Mouse (Mus musculus): ENCODE measurements around the gene Lce6a. TPM values are rescaled to one million over a fixed set of nuclear protein-coding genes. Genes with fewer than 3 reads are reported as not detected.

Lce6a gene
- polyA plus RNA-seq, 1 experiment from 2014 or later = not detected

Other genes starting within 250 kb of the Lce6a start
- 0.26 TPM in 1 of 2 replicates, not detected in the other for gene Sprr2h, start 236.0 kb downstream of the Lce6a start, polyA plus RNA-seq (2016; fragmentation: Nextera tagmentation; extraction: Ambion mirVana)
- gene Sprr2i, start 213.7 kb downstream of the Lce6a start, polyA plus RNA-seq (2016; fragmentation: Nextera tagmentation; extraction: Ambion mirVana) = not detected in 2 replicates
- gene Sprr2j-ps, start 203.6 kb downstream of the Lce6a start, polyA plus RNA-seq (2016; fragmentation: Nextera tagmentation; extraction: Ambion mirVana) = not detected in 2 replicates
- gene Gm9774, start 192.2 kb downstream of the Lce6a start, polyA plus RNA-seq (2016; fragmentation: Nextera tagmentation; extraction: Ambion mirVana) = 6.1 and 9.4 TPM in 2 replicates
- not detected in 2 replicates for gene Sprr2k, start 189.1 kb downstream of the Lce6a start, polyA plus RNA-seq (2016; fragmentation: Nextera tagmentation; extraction: Ambion mirVana)
- not detected in 2 replicates for gene Sprr1b, start 182.9 kb downstream of the Lce6a start, polyA plus RNA-seq (2016; fragmentation: Nextera tagmentation; extraction: Ambion mirVana)
- gene Sprr3, start 162.9 kb downstream of the Lce6a start, polyA plus RNA-seq (2016; fragmentation: Nextera tagmentation; extraction: Ambion mirVana) = not detected in 2 replicates
- gene Sprr1a, start 135.8 kb downstream of the Lce6a start, polyA plus RNA-seq (2016; fragmentation: Nextera tagmentation; extraction: Ambion mirVana) = 0.24 and 0.37 TPM in 2 replicates
- gene Sprr4, start 121.2 kb downstream of the Lce6a start, polyA plus RNA-seq (2016; fragmentation: Nextera tagmentation; extraction: Ambion mirVana) = not detected in 2 replicates
- not detected in 2 replicates for gene 2310046K23Rik, start 87.1 kb downstream of the Lce6a start, polyA plus RNA-seq (2016; fragmentation: Nextera tagmentation; extraction: Ambion mirVana)
- not detected in 2 replicates for gene Ivl, start 47.9 kb downstream of the Lce6a start, polyA plus RNA-seq (2016; fragmentation: Nextera tagmentation; extraction: Ambion mirVana)
- not detected in 2 replicates for gene Smcp, start 32.7 kb downstream of the Lce6a start, polyA plus RNA-seq (2016; fragmentation: Nextera tagmentation; extraction: Ambion mirVana)
- gene 2210017I01Rik, start 14.2 kb downstream of the Lce6a start, polyA plus RNA-seq (2016; fragmentation: Nextera tagmentation; extraction: Ambion mirVana) = not detected in 2 replicates
- not detected in 2 replicates for gene Lce1a1, start 26.6 kb upstream of the Lce6a start, polyA plus RNA-seq (2016; fragmentation: Nextera tagmentation; extraction: Ambion mirVana)
- gene Lce1b, start 35.3 kb upstream of the Lce6a start, polyA plus RNA-seq (2016; fragmentation: Nextera tagmentation; extraction: Ambion mirVana) = not detected in 2 replicates
- not detected in 2 replicates for gene Lce1a2, start 48.7 kb upstream of the Lce6a start, polyA plus RNA-seq (2016; fragmentation: Nextera tagmentation; extraction: Ambion mirVana)
- not detected in 2 replicates for gene Lce1c, start 57.6 kb upstream of the Lce6a start, polyA plus RNA-seq (2016; fragmentation: Nextera tagmentation; extraction: Ambion mirVana)
- not detected in 2 replicates for gene Lce1d, start 65.5 kb upstream of the Lce6a start, polyA plus RNA-seq (2016; fragmentation: Nextera tagmentation; extraction: Ambion mirVana)
- not detected in 2 replicates for gene Lce1e, start 87.4 kb upstream of the Lce6a start, polyA plus RNA-seq (2016; fragmentation: Nextera tagmentation; extraction: Ambion mirVana)
- not detected in 2 replicates for gene Lce1f, start 98.7 kb upstream of the Lce6a start, polyA plus RNA-seq (2016; fragmentation: Nextera tagmentation; extraction: Ambion mirVana)
- not detected in 2 replicates for gene Gm38119, start 117.4 kb upstream of the Lce6a start, polyA plus RNA-seq (2016; fragmentation: Nextera tagmentation; extraction: Ambion mirVana)
- gene Lce1g, start 130.7 kb upstream of the Lce6a start, polyA plus RNA-seq (2016; fragmentation: Nextera tagmentation; extraction: Ambion mirVana) = not detected in 2 replicates
- gene Lce1h, start 143.4 kb upstream of the Lce6a start, polyA plus RNA-seq (2016; fragmentation: Nextera tagmentation; extraction: Ambion mirVana) = not detected in 2 replicates
- gene Lce1i, start 157.2 kb upstream of the Lce6a start, polyA plus RNA-seq (2016; fragmentation: Nextera tagmentation; extraction: Ambion mirVana) = not detected in 2 replicates
- gene Lce1j, start 168.9 kb upstream of the Lce6a start, polyA plus RNA-seq (2016; fragmentation: Nextera tagmentation; extraction: Ambion mirVana) = not detected in 2 replicates
- not detected in 2 replicates for gene Lce1k, start 186.2 kb upstream of the Lce6a start, polyA plus RNA-seq (2016; fragmentation: Nextera tagmentation; extraction: Ambion mirVana)
- gene Kprp, start 205.6 kb upstream of the Lce6a start, polyA plus RNA-seq (2016; fragmentation: Nextera tagmentation; extraction: Ambion mirVana) = not detected in 2 replicates
- gene Lce1l, start 229.6 kb upstream of the Lce6a start, polyA plus RNA-seq (2016; fragmentation: Nextera tagmentation; extraction: Ambion mirVana) = not detected in 2 replicates
- not detected in 2 replicates for gene 2310050C09Rik, start 248.6 kb upstream of the Lce6a start, polyA plus RNA-seq (2016; fragmentation: Nextera tagmentation; extraction: Ambion mirVana)

Measured in heart, embryonic 12.5 days (tissue).